Mouse (Mus musculus): ENCODE measurements around the gene Plekha7. TPM values are rescaled to one million over a fixed set of nuclear protein-coding genes. Genes with fewer than 3 reads are reported as not detected.

Plekha7 gene
- total RNA-seq, 1 experiment from 2014 or later, result 0.76 TPM

DNA sequence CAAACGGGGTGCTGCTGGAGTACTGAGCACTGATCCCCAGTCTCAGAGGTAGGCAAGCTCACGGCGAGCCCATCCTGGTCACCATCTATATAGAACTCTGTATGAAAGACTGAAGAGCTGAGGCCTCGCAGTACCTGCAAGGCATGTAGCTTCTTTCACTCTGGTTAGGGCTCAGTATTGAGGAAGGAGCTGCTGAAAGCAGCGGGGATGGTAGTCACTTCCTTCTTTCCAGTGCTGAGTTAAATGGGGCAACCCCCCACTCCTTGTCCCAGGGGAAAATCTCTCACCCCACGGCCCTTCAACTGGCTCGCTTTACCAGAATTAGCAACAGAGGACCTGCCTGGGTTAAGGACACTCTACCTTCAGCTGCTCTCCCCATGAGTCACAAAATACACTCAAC lies 140.0 kb downstream of the Plekha7 start:
- no peak for ATAC-seq (replicated peaks; ENCODE audit: insufficient number of reproducible peaks, low FRiP score, low TSS enrichment, poor library complexity, severe bottlenecking)

DNA sequence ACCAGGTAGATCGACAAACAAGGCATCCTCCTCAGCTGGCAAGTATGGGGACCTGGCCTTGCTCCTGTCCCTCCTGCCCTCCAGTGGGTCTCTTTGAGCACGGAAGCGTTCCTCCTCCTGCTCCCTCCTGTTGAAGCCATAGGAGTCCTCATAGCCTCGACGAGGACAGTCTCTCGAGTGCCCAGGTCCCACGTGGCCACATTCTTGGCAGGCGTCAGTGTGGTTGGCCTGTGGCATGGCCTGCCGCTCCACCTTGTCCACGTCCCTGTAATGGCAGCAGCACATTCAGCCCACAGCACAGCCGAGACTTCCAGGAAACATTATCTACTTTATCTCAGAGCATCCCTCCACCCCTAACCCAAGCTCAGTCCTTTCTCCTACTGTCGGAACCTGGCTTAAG lies 143.9 kb downstream of the Plekha7 start:
- ATAC-seq (replicated peaks; ENCODE audit: insufficient number of reproducible peaks, low FRiP score, low TSS enrichment, poor library complexity, severe bottlenecking), result no peak

DNA sequence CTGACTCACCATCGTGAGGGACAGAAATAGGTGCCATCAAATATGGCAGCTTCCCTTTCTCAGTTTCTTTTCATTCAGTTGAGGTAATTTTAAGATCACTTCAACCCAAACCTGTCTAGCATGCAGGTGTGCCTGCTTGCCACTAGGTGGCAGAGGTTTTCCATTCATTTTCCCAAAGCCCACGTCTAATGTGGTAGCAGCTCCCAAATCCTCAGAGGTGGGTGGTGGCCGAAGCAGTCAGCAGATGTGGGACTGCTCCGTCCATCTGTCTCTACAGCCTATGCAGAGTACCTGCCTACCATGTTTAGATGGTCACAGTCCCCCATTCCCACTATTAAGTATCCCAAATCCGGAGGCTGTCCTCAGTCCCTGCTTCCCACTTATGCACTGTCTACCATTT lies 146.6 kb downstream of the Plekha7 start:
- no peak for ATAC-seq (replicated peaks; ENCODE audit: insufficient number of reproducible peaks, low FRiP score, low TSS enrichment, poor library complexity, severe bottlenecking)

DNA sequence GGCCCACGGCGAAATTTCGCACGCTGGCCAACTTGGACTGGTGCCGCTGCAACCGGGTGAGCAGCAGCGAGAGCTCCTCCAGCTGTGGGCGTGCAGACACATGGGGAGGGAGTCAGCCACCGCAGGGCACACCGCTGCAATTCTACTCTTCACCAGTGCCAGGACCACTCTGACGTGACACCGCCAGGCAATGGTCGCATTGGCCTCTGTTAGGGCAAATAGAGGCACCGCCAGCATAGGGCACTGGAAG lies 151.4 kb downstream of the Plekha7 start:
- ATAC-seq (replicated peaks; ENCODE audit: insufficient number of reproducible peaks, low FRiP score, low TSS enrichment, poor library complexity, severe bottlenecking), result no peak

DNA sequence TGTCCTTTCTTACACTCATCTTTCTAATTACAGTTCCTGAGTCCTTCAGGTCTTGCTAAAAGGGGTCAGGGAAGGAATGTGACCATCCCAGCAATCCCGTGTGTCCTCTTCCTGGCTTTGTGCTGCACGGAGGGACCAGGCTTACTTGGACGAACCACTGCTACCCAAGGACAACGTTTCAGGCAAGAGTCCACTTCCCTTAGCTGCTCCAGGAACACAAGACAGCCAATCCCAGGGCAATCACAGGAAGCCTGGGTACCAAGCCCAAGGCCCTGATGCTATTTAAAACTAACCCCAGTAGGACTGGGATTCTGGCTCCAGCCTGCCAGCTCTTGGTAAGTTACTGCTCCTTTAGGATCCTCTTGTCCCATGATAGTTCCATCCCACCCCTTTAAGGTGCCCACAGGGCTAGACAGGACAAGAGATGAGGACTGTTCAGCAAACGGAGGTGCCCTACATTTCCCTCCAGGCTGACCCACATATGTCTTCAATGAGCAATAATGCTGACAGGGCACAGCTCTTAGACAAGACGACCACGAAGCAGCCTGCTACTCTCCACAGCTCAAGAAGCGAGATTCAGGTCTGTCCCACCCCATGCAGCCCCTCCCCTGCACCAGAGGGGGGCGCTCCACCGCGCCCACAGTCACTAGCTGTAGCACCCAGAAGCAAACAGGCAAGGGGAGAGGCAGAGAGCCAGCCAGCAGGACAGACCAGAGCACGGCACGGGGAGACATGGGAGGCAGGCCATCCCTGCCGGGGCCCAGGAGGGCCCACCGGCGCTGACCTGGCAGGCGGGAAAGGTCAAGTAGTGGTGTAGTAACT lies 151.9 kb downstream of the Plekha7 start:
- no peak for ATAC-seq (replicated peaks; ENCODE audit: insufficient number of reproducible peaks, low FRiP score, low TSS enrichment, poor library complexity, severe bottlenecking)

DNA sequence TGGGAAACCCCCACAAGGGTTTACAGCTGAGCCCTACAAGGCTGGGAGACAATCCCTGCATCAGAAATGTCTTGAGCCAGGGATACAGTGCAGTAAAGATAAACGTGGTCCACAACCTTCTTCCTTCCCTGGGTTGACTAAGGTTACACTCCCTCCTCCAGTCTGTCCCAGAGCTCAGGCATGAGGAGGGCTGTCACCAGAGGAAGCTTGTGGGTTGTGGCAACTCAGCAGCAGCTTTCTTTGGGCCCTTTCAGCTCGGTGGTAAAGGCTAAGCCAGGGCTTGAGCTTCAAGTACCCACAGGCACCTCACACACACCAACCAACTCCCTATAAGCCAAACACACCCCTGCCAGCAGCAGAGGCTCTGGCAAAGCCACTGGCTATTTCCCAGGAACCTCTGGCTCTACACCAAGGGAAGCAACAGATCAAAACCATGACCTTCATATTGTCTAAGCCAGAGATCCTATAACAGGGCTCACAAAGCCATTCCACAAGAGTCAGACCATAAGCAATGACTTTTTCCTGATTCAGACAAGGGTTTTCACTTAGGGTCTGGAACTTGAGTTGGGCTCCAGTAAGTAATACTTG lies 154.3 kb downstream of the Plekha7 start:
- ATAC-seq (replicated peaks; ENCODE audit: insufficient number of reproducible peaks, low FRiP score, low TSS enrichment, poor library complexity, severe bottlenecking), result no peak

DNA sequence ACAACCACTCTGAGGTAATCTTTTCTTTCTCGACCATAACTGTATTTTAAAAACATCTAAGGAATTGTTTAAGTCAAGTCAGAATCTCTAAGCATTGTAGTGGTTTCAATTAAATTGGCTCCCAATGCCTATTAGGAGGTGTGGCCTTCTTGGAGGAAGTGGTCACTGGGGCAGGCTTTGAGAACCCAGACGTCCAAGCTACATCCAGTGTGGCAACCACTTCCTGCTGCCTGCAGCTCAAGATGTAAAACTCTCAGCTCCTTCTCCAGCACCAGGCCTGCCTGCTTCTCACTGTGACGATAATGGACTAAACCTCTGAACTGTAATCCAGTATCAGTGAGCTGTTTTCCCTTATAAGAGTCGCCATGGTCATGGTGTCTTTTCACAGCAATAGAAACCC lies 158.6 kb downstream of the Plekha7 start:
- ATAC-seq (replicated peaks; ENCODE audit: insufficient number of reproducible peaks, low FRiP score, low TSS enrichment, poor library complexity, severe bottlenecking), result no peak

DNA sequence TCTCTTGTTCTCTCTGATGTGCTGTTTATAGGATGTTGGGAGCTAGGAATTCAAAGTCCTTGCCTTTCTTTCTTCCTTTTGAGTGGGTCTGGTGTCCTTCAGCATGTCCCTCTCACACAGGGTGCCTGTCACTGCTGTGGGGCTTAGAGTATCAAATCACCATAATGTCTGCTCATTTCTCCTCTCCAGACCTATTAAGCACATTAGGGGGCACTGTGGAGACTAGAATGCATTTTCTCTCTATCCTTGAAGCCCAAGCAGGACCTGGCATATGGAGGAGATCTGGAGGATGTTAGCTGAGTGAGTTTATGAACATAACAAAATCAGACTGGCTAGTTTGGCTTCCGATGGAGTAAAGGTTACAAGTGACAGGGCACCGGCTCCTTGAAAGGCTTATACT lies 161.1 kb downstream of the Plekha7 start:
- ATAC-seq (replicated peaks; ENCODE audit: insufficient number of reproducible peaks, low FRiP score, low TSS enrichment, poor library complexity, severe bottlenecking), result no peak

DNA sequence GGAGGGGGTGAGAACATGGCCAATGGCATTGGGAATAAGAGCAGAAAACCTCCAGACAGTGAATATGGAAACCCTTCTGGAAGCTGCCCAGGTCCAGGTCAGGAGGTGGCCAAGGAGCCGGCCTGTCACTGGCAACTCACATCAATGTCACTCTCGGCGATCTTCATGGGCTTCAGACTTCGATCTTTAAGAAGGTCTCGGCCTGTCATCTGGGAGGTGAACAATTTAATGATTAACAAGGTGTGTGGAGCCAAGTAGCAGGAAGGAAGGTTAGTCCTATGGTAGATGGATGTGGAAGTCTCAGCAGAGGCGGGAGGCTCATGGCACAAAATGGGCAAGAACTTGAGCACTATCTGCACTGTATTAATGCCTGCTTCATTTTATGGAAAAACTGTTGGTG lies 163.1 kb downstream of the Plekha7 start:
- ATAC-seq (replicated peaks; ENCODE audit: insufficient number of reproducible peaks, low FRiP score, low TSS enrichment, poor library complexity, severe bottlenecking), result no peak

DNA sequence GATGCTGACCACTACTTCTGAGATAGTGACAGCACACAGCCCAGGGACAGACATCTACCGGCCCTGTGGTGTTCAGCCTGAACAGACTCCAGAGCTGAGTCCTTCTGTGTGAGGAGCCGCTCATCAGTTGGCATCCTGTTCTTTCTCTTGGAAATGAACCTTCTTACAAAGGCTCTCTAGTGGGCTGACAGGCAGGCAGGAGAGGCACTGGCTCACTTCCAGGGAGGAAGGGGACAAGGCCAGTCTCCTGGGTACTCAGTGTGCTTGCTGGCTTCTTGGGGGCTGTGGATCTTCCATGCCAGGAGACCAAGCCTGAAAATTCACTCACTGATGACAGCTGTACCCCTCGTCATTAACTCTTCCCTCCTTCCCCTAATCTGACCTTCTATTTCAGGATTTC lies 170.5 kb downstream of the Plekha7 start:
- ATAC-seq (replicated peaks; ENCODE audit: insufficient number of reproducible peaks, low FRiP score, low TSS enrichment, poor library complexity, severe bottlenecking), result no peak

DNA sequence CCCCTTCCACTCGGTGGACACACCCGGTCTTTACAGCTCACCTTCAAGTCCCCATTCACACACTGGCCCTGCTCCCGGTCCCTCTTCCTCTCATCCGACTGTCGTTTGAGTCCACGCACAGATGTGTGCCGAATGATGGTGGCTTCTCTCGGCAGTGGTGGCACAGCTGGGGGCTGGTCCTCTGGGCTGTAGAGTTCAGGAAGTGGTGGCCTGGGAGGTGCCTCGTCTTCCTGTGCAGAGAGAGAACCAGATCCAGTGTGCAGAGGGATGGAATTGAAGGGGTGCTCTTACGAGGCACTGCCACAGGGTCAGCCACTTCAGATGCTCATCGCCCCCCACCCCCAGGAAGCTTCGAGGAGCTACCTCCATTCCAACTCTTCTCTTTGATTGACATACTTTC lies 171.0 kb downstream of the Plekha7 start:
- no peak for ATAC-seq (replicated peaks; ENCODE audit: insufficient number of reproducible peaks, low FRiP score, low TSS enrichment, poor library complexity, severe bottlenecking)

DNA sequence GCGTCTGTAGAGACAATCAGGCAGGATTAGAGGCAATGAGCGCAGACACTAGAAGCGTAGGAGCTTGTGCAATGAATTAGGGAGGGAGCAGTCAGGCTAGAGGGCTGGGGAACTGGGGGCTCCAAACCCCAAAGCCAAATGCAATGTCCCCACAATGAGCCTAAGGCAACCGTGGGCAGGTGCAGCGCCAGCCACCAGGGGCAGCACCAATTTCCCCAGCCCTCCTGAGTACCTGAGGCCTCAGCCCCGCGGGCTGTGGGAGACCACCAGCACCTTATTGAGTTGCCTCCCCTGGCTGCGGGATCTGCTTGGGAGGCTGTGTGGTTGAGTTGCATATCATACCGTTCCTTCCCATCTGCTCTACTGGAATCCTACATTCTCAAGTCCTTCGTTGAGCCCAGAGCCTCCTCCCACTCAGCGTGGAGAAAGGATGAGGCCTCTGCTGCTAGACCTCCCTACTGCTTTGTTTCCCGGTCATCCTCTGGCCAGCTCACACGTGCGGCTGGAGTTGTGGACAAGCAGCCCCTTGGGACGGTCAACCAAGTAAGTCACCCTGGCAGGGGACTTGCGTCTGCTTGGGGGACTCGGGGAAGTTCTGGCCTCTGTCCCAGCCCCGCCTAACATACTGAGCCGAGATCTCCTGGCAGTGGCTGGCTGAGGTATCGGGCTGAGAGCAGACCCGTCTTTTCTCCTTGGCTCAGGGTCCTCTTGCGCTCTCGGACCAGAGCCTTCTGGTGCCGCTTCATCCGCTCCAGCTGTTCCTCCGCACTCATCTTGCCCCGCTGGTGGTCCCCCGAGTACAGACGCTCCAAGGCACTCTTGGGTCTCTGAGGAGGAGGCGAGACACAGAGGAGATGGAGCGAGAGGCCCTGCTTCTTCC lies 173.5 kb downstream of the Plekha7 start:
- no peak for ATAC-seq (replicated peaks; ENCODE audit: insufficient number of reproducible peaks, low FRiP score, low TSS enrichment, poor library complexity, severe bottlenecking)

DNA sequence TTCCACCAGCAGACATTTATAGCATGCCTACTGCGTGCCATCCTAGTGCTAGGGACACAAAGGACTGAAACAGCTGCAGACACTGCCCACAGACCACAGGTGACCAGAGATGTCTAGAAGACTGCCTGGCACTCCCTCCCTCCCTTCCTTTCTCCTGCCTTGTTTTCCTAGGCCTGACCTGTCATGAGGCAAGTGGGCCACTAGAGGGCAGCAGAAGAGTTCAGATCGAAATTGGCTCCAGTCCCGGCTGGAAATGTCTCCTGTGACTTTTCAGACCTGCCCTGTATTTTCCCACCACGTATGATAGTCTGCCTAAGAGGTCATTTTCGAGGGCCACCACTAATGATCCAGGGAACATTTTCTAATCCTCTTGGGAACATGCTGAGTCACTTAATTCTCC lies 176.1 kb downstream of the Plekha7 start:
- ATAC-seq (replicated peaks; ENCODE audit: insufficient number of reproducible peaks, low FRiP score, low TSS enrichment, poor library complexity, severe bottlenecking), result no peak; the same call in 1 of the 2 replicates

DNA sequence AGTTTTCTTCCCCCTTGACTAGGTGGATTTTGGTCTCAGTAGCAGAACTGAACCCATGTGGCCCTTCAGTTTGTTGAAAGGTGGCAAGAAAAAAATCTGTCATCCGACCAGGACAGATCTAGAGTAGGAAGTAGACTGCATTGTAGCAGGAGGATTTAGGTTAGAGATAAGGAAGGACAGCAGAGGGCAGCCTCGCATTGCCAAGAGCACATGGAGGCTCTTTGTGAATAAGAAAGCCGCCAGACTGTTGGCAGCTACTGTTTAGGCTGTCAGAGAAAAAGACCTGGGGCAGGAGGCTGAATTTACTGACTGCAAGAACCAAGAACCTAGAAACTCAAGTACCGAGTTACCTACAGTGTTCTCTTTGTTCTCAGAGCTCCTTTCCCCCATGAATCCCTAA lies 176.8 kb downstream of the Plekha7 start:
- ATAC-seq (replicated peaks; ENCODE audit: insufficient number of reproducible peaks, low FRiP score, low TSS enrichment, poor library complexity, severe bottlenecking), result no peak

DNA sequence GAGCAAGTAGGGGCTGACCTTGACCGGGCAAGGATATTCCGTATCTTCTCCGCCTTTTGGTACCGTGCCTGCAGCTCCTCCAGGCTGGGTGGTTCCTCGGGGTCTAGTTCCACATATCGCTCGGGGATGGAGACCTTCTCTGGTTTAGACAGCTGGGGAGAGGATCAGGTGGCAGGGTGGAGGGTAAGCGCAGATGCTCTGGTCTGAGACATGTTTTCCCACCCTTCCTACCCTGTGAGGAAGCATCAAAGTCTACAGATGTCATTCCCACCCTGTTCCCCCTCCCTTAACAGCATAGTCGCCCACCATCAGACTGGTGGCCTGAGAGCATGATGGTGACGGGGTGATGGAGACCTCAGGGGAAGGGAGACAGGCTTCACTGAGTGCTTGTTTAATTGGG lies 178.8 kb downstream of the Plekha7 start:
- no peak for ATAC-seq (replicated peaks; ENCODE audit: insufficient number of reproducible peaks, low FRiP score, low TSS enrichment, poor library complexity, severe bottlenecking)

DNA sequence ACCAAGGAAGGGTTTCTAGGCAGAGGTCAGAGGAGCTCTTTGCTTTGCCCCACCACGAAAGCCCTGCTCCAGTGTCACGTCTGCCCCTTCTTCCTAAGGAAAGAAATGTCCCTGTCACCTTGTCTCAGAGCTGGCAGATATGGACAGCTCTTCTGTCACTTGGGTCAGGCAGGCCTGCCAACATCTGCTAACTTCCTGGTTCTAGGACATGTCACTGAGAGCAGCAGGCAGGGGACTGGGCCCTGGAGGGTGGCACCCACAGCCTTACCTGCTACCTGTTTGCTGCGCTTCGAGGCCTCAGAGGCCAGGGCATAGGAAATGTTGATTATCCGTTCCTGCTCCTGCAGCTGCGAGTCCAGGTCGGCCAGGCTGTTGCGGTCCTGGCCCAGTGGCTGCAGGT lies 179.9 kb downstream of the Plekha7 start:
- ATAC-seq (replicated peaks; ENCODE audit: insufficient number of reproducible peaks, low FRiP score, low TSS enrichment, poor library complexity, severe bottlenecking), result no peak

DNA sequence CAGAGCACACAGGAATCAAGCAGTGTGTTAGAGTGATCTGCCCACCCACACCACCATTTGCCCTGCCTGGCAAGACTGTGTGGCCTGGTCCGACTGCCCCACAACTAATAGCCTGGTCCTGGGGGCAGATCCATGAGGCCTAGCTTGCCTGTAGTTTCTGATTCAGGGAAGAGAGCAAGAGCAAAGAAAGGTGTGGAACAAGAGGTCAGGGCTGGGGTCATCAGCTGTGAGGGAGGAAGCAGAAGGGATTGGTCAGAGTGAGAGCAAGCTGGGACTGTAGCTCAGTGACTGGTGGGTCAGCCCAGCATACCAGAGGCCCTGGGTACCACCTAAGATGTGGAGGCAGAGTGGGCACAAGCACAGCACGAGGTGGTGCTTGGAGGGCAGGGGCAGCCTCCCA lies 181.1 kb downstream of the Plekha7 start:
- no peak for ATAC-seq (replicated peaks; ENCODE audit: insufficient number of reproducible peaks, low FRiP score, low TSS enrichment, poor library complexity, severe bottlenecking)

DNA sequence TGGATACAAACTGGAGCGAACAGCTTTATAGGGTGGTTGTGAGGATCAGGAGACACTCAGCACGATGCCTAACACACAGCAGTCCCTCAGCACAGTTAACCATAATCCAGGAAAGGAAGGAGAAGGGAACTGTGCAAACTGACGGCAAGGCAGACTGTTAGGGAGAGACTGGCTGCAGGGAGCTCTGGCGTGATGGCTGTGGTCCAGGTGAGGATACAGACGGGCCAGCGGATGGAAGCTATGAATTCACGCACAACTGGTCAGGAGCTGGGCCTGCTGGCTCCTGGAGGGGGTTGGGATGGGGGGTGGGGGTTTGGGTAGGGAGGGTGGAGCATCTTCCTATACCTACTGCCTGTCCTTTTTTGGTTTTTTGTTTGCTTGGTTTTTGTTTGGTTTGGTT lies 182.5 kb downstream of the Plekha7 start:
- ATAC-seq (replicated peaks; ENCODE audit: insufficient number of reproducible peaks, low FRiP score, low TSS enrichment, poor library complexity, severe bottlenecking), result no peak

DNA sequence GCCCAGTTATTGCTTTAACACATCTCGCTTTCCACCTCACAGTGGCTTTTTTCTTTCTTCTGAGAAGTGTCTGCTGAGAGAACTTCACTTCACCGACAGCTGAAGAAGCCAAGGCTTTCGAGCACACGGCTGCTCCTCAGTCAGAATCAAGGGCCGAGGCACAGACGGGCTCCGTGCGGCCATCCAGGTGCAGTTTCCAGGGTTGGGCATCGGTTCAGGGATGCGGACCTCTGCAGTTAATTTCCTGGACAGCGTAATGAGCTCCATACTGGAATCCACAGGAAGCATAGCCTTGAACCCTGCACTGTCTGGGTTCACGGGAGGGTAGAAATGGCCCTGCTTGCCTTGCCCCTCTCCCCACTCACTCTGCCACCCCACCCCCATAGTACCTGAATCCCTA lies 184.1 kb downstream of the Plekha7 start:
- ATAC-seq (replicated peaks; ENCODE audit: insufficient number of reproducible peaks, low FRiP score, low TSS enrichment, poor library complexity, severe bottlenecking), result no peak

DNA sequence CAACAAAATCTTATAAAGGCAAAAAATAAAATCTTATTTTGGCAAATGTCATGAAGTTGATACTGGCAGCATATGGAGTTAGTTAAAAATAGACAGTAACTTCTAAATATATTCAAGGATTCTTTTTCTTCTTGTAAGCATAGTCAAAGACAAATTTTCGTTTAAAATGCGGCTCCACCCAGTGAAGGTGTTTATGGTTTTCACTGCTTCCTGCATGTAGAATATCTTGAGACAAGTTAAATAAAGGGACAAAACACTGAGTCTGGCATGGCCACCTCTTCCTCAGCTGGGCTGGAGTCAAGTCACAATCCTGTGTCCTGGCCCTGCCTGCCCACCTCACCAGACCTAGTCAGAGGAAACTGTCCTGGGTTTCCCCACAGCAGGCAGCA lies 184.6 kb downstream of the Plekha7 start:
- no peak for ATAC-seq (replicated peaks; ENCODE audit: insufficient number of reproducible peaks, low FRiP score, low TSS enrichment, poor library complexity, severe bottlenecking)

All from monocyte, adult 5-6 weeks (primary cell).